Mouse (Mus musculus) forebrain, embryonic 15.5 days (tissue): ENCODE results near the gene Borcs8. TPM values are rescaled to one million over a fixed set of nuclear protein-coding genes. Genes with fewer than 3 reads are reported as not detected.

Source experiments
- ATAC-seq: fragments of 200-750 bp; cut with Nextera tagmentation; replicated peaks from 2 replicates; pipeline ENCODE4 v1.8.0; 2017; ENCODE audit warnings: mild to moderate bottlenecking, moderate TSS enrichment, moderate library complexity
- H3K27ac ChIP-seq: fragments of 300-500 bp; sonication (generic); replicated peaks from 2 replicates; pipeline ENCODE4 v1.5.1; 2015; ENCODE audit warnings: mild to moderate bottlenecking, inconsistent platforms
- H3K27me3 ChIP-seq: fragments of 300-500 bp; sonication (generic); 2 replicates; pipeline ENCODE4 v1.6.1; 2015; ENCODE audit warnings: inconsistent platforms
- H3K36me3 ChIP-seq: fragments of 300-500 bp; sonication (generic); 2 replicates; pipeline ENCODE4 v1.6.1; 2015; ENCODE audit warnings: mild to moderate bottlenecking, inconsistent platforms
- H3K4me1 ChIP-seq: fragments of 300-500 bp; sonication (generic); 2 replicates; pipeline ENCODE4 v1.6.1; 2015; ENCODE audit warnings: inconsistent platforms
- H3K4me2 ChIP-seq: fragments of 300-500 bp; sonication (generic); replicated peaks from 2 replicates; pipeline ENCODE4 v1.6.1; 2015; ENCODE audit warnings: mild to moderate bottlenecking, inconsistent platforms
- H3K4me3 ChIP-seq: fragments of 300-500 bp; sonication (generic); 2 replicates; pipeline ENCODE4 v1.5.1; 2015; ENCODE audit warnings: mild to moderate bottlenecking, inconsistent platforms
- H3K9ac ChIP-seq: fragments of 300-500 bp; sonication (generic); replicated peaks from 2 replicates; pipeline ENCODE4 v1.6.1; 2015; ENCODE audit warnings: mild to moderate bottlenecking, inconsistent platforms
- H3K9me3 ChIP-seq: fragments of 300-500 bp; sonication (generic); 2 replicates; pipeline ENCODE4 v1.6.1; 2016; ENCODE audit warnings: inconsistent platforms
- WGBS: fragments of 180-500 bp; shearing (Covaris S2); methylation state at CpG from one replicate; pipeline ENCODE4 v1.1.7; 2015; ENCODE audit warnings: mixed read lengths; 5-methylcytosine and 5-hydroxymethylcytosine counted together
- polyA plus RNA-seq: library from polyadenylated mRNA; unstranded; fragments of >200 nt; fragmentation: Nextera tagmentation; extraction: Ambion mirVana; gene quantifications from 2 replicates; pipeline ENCODE4 v1.2.1, GENCODE M21; 2015

Gene Borcs8
- polyA plus RNA-seq, 1 experiment from 2014 or later = 48.4 TPM

DNA sequence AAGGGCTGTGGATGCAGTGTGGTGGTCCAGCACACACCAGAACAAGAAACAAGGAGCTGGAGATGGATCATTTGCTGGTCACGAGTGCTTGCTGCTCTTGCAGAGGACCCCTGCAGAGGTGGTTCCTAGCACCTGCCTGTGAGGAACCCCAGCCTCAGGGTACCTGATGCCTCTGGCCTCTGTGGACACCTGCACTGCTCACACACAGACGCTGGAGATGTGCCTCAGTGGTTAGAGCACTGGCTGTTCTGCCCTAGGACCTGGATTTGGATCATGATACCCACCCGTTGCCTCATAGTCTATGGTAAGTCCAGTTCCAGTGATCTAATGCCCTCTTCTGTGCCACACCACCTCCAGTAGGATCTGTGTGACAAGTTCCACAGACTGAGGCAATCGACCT is 2.7 kb upstream of the Borcs8 start:
- H3K27ac ChIP-seq = no peak overlapping the region
- peaks cover 33% of the 10 kb centered on the region for H3K4me1 ChIP-seq
- no peaks in the 10 kb centered on the region for H3K27me3 ChIP-seq
- H3K9me3 ChIP-seq = no peaks in the 10 kb centered on the region
- 91% methylated on average over 4 of the region's 4 CpGs for WGBS
- no peak overlapping the region for H3K4me3 ChIP-seq
- no peak overlapping the region for H3K4me2 ChIP-seq
- no peak overlapping the region for H3K9ac ChIP-seq
- ATAC-seq = no peak
- H3K36me3 ChIP-seq = peaks cover 20% of the 10 kb centered on the region

DNA sequence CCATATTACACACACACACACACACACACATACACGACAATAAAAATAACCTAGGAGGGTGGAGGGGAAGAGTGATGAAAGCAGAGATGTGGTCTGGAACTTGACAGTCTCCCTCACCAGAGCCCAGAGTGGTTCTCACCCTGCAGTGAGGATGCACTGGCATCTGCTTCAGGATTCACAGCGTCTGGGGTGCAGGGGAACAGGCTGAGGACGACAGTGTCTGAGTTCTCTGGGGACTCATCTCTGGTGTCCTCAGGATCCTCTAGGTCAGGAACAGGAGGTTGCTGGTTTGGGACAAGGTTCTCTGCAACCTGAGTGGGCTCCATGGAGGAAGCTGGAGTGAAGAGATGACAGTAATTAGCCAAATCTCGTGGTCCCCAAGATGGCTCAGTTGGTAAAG is 1.4 kb upstream of the Borcs8 start:
- H3K27ac ChIP-seq = no peak overlapping the region
- H3K27me3 ChIP-seq = no peaks in the 10 kb centered on the region
- peak overlapping the region; percentile 75 for H3K4me3 ChIP-seq
- H3K4me1 ChIP-seq = peaks cover 23% of the 10 kb centered on the region
- 79% methylated on average over 4 of the region's 4 CpGs for WGBS
- no peak for ATAC-seq
- H3K9ac ChIP-seq = no peak overlapping the region
- H3K36me3 ChIP-seq = peaks cover 22% of the 10 kb centered on the region
- peak overlapping the region; percentile 54 for H3K4me2 ChIP-seq
- H3K9me3 ChIP-seq = no peaks in the 10 kb centered on the region

DNA sequence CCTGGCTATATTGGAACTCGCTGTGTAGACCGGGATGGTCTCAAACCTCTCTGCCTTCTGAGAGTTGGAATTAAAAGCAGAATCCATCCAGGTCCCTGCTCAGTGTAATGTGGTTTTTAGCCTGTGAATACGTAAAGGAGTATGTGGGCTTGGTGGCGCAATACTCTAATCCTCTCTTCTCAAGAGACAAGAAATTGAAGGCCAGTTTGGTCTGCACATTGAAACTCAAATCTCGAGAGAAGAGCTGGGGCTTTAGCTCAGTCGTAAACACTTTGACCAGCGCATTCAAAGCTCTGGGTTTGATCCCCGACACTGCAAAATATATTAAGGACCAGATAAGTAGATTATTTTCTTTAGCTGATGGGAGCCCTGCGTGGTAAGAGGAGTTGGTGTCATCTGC is 682 bp downstream of the Borcs8 start:
- peaks cover 23% of the 10 kb centered on the region for H3K4me1 ChIP-seq
- H3K4me2 ChIP-seq = peak overlapping the region; percentile 66
- WGBS = 10% methylated on average over 9 of the region's 9 CpGs
- H3K9ac ChIP-seq = peak overlapping the region; percentile 81
- H3K27ac ChIP-seq = peak overlapping the region; percentile 90
- H3K27me3 ChIP-seq = no peaks in the 10 kb centered on the region
- no peaks in the 10 kb centered on the region for H3K9me3 ChIP-seq
- ATAC-seq = no peak; the same call in 1 of the 2 replicates
- H3K4me3 ChIP-seq = peak overlapping the region; percentile 75
- peaks cover 17% of the 10 kb centered on the region for H3K36me3 ChIP-seq

DNA sequence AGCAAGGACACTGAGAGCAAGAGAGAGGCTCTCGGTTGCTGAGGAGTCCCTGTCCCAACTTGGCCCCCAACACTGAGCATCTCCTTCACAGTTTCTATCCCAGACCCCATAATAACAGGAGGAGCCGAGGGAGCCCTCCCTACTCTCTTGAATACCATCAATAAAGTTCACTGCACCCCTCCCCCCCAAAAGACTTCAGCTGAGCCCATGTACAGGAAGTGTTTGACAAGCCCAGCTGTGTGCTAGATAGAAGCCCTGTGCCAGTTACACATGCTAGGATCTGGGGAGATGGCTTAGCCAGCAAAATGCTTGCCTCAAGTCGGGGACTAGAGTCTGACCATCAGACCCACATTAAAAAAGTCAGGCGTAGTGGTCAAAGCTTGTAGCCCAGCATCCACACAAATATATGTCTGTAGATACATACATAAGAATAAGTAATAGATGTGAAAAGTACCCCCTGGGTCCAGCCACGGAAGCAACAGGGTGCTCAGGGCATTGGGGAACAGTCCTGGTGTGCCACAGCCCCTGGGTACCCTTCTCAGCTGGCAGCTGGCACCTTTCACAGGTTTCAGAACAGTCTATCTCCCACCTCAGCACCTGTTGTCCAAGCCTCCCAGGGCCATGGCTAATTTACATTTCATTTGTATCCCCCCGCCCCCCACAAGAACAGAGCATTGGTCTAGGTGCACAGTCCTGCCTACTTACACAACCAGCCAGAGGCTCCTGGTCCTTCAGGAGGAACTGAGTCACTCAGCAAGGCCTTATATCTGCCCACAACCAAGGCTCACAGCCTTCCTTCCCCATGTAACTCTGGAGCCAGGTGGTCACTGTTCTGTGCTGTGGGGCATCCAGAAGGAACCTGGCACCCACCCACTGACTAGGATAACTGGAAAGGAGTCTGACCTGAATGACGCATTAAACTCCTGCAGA is 8.6 kb downstream of the Borcs8 start:
- no peak overlapping the region for H3K9ac ChIP-seq
- H3K36me3 ChIP-seq = peaks cover 29% of the 10 kb centered on the region
- H3K9me3 ChIP-seq = no peaks in the 10 kb centered on the region
- no peak overlapping the region for H3K27ac ChIP-seq
- no peak overlapping the region for H3K4me3 ChIP-seq
- no peaks in the 10 kb centered on the region for H3K27me3 ChIP-seq
- ATAC-seq = no peak
- WGBS = 86% methylated on average over 7 of the region's 7 CpGs
- H3K4me2 ChIP-seq = no peak overlapping the region
- H3K4me1 ChIP-seq = peaks cover 6% of the 10 kb centered on the region

DNA sequence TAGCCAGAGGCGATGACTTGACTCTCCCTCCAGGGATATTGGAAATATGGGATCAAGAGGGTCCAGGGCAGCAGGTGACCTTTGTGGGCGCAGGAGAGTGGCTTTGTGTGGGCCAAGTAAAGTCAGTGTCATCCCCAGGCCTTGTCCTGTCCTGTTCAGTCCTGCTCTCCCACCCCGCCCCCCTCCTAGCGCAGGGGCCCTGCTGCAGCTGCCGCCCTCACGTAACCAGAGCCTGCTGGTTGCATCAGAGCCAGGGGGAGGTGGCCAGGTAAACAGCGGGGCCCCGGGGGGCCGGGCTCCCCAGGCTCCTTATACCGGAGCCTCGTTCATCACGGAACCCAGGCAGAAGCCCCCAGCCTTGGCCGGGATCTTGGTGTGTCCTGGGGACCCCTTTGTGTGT is 10.9 kb downstream of the Borcs8 start:
- no peak for ATAC-seq
- 18% methylated on average over 13 of the region's 13 CpGs for WGBS

DNA sequence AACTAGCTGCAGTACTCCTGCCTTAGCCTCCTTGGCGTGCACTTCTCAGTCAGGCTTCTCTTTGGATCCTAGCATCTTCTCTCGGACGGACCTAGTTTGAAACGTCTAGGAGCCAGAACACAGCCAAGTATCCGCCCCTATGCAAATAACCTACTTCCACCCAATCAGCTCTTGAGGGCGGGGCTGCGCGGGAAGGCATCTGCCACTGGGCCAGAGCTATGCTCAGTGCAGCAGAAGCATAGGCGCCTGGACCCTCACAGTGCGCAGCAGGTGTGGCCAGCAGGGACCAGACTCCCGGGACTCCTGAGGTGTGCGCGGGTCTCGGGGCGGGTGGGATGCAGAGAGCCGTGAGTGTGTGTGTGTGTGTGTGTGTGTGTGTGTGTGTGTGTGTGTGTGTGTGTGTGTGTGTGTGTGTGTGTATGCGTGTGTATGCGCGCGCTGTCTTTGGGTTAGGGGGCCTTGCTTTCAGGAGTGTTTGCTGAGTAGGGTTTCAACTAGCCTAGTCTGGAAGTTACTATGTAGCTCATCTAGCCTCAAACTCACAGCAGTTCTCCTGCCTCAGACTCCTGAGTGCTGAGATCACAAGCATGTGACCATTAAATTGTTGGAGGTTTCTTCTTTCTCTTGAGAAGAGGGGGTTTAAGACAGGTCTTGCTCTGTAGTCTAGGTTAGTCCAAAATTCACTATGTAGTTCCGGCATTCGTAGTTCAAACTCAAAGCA is 13.4 kb downstream of the Borcs8 start:
- no peaks in the 10 kb centered on the region; the same call in 1 of the 2 replicates for H3K36me3 ChIP-seq
- H3K27me3 ChIP-seq = 0 out of 2 replicates have a peak, but pooled peaks cover 3% of the 10 kb centered on the region
- 14% methylated on average over 22 of the region's 22 CpGs for WGBS
- peaks cover 6% of the 10 kb centered on the region for H3K4me1 ChIP-seq
- ATAC-seq = peak; percentile 93
- H3K9me3 ChIP-seq = no peaks in the 10 kb centered on the region
- H3K4me2 ChIP-seq = peak overlapping the region; percentile 36
- H3K9ac ChIP-seq = no peak overlapping the region
- H3K27ac ChIP-seq = no peak overlapping the region
- H3K4me3 ChIP-seq = 0 out of 2 replicates have a peak overlapping the region, but pooled peaks have one; percentile 14

More for the DNA sequence above, 10.9 kb downstream of the Borcs8 start:
- Histone ChIP-seq H3K4me2 (no peak overlapping the region), H3K9ac (no peak overlapping the region), H3K4me1 (peaks cover 6% of the 10 kb centered on the region), H3K4me3 (no peak overlapping the region), H3K27ac (no peak overlapping the region), H3K9me3 (no peaks in the 10 kb centered on the region), H3K36me3 (peaks cover 18% of the 10 kb centered on the region), H3K27me3 (0 out of 2 replicates have a peak, but pooled peaks cover 3% of the 10 kb centered on the region)

DNA sequence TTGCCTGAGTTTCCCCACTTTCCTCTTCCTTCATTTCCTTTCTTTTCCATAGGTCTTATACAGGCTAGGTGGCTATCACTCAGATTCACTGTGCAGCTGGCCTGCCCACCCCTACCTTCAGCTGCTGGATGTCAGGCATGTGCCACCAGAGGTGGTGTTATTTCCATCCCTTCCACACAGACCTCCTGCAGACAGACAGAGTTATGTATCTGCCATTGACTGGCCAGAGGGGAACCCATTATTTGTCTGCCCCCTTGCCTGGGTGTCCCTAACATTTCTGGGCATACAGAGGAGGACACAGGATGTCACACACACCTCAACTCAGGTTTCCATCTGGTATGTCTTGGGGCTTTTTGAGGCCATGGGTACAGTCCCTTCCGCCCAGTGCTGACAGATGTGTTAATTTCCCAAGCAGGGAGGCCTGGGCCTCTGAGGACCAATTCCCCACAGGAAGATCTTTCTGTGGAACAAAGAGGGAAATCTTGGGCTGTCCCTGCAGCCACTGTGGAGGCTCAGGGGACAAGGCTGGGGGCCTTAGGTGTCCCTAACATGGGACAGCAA is 18.0 kb downstream of the Borcs8 start:
- Histone ChIP-seq H3K4me2 (no peak overlapping the region), H3K9me3 (no peaks in the 10 kb centered on the region), H3K4me3 (no peak overlapping the region), H3K36me3 (no peaks in the 10 kb centered on the region), H3K27ac (no peak overlapping the region), H3K9ac (no peak overlapping the region), H3K27me3 (0 out of 2 replicates have a peak, but pooled peaks cover 3% of the 10 kb centered on the region), H3K4me1 (peaks cover 9% of the 10 kb centered on the region)
- 100% methylated on average over 1 of the region's 1 CpGs for WGBS
- ATAC-seq = no peak

DNA sequence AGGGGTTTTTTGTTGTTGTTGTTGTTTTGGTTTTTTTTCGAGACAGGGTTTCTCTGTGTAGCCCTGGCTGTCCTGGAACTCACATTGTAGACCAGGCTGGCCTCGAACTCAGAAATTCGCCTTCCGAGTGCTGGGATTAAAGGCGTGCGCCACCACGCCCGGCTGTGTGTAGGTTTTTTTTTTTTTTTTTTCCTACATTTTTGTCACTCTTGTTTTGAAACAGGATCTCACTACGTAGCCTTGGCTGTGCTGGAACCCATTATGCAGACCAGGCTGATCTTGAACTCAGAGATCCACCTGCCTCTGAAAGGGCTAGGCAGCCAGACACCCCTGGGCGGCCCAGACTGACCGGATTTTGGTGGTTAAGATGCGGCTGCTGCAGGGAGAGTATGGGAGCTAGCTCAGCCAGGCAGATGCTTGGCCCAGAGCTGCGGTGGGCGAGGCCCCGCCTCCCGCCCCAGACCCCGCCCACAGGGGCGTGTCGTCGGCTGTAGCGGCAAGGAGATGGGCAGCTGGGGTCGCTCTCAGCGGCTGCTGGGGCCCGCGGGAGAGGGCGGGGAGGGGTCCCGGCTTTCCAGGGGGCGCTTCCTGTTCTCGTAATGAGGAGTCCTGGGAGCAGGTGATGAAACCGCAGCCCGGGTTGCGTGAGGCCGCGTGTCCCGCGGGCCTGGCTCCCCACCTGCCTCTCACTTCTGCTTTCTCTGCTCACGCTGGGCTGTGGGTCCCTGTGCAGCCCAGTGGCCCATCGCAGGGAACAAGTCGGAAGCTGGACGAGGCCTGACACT is 19.0 kb downstream of the Borcs8 start:
- H3K9me3 ChIP-seq = no peaks in the 10 kb centered on the region
- H3K4me1 ChIP-seq = peaks cover 5% of the 10 kb centered on the region; the same call in 1 of the 2 replicates
- peak overlapping the region; percentile 71 for H3K4me2 ChIP-seq
- no peaks in the 10 kb centered on the region for H3K36me3 ChIP-seq
- peak overlapping the region; percentile 53 for H3K4me3 ChIP-seq
- H3K27me3 ChIP-seq = 0 out of 2 replicates have a peak, but pooled peaks cover 3% of the 10 kb centered on the region
- peak; percentile 93 for ATAC-seq
- no peak overlapping the region for H3K27ac ChIP-seq
- peak overlapping the region; percentile 54 for H3K9ac ChIP-seq
- WGBS = 10% methylated on average over 40 of the region's 40 CpGs

DNA sequence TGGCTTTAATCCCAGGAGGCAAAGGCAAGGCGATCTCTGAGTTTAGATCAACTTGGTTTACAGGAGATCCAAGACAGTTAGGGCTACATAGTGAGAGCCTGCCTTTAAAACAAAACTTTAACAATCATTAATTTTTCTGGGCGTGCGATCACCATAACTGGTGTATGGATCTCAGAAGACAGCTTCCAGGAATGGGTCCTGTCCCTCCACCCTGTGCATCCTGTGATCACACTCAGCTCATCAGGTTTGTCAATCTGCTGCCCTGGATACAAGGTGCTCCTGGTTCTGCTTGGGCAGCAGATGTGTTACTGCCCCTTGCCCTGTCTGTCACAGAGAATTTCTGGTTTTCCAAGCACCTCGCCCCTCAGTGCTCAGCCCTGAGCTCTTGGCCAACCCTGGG is 19.9 kb downstream of the Borcs8 start:
- H3K4me2 ChIP-seq = no peak overlapping the region

DNA sequence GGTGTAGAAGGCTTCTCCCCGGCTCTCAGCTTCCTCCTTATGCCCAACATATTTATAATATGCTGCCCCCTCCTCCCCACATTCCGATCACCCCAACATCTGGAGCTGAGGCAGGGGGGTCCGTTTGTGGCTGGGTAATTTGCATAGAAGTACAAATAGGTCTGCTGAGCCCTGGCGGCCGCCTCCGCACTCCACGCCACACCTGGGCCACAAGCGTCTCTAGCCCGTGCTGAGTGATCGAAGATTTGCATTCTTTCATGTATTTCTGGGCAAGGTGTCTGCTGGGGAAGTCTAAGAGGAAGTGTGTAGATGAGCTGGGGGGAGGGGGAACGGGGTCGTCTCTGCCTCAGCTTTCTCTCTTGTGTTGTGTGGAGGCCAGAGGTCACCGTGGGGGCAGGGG is 20.7 kb downstream of the Borcs8 start:
- no peak for ATAC-seq
- Histone ChIP-seq H3K9me3 (no peaks in the 10 kb centered on the region), H3K4me1 (peaks cover 5% of the 10 kb centered on the region; the same call in 1 of the 2 replicates), H3K36me3 (no peaks in the 10 kb centered on the region), H3K27me3 (no peaks in the 10 kb centered on the region), H3K9ac (no peak overlapping the region), H3K4me2 (no peak overlapping the region), H3K27ac (no peak overlapping the region), H3K4me3 (no peak overlapping the region)
- 64% methylated on average over 13 of the region's 13 CpGs for WGBS

More for the DNA sequence above, 19.9 kb downstream of the Borcs8 start:
- no peak for ATAC-seq
- Histone ChIP-seq H3K4me1 (peaks cover 5% of the 10 kb centered on the region; the same call in 1 of the 2 replicates), H3K4me3 (no peak overlapping the region), H3K27ac (no peak overlapping the region), H3K9ac (no peak overlapping the region), H3K36me3 (no peaks in the 10 kb centered on the region), H3K27me3 (0 out of 2 replicates have a peak, but pooled peaks cover 3% of the 10 kb centered on the region), H3K9me3 (no peaks in the 10 kb centered on the region)
- WGBS = 85% methylated on average over 4 of the region's 4 CpGs

DNA sequence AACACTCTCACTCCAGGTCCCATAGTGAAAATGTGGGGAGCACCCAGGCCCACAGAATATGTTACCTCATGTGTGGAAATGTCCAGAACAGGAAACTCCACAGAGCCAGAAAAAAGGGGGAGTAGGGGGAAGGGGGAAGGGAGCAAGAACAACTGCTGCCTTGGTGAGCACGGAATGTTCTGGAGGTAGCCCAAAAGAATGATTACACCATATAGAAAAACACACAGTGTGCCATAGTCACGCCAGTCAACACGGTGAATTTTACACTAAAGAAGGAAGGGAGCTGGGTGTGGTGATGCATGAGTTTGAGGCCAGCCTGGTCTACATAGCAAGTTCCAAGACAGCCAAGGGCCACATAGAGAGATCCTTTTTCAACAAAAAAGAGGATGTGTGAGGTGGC is 24.0 kb downstream of the Borcs8 start:
- H3K27ac ChIP-seq = no peak overlapping the region
- H3K4me2 ChIP-seq = no peak overlapping the region
- ATAC-seq = no peak
- H3K4me1 ChIP-seq = peaks cover 9% of the 10 kb centered on the region; the same call in 1 of the 2 replicates
- H3K9ac ChIP-seq = no peak overlapping the region
- H3K4me3 ChIP-seq = no peak overlapping the region
- no peaks in the 10 kb centered on the region for H3K36me3 ChIP-seq
- 80% methylated on average over 3 of the region's 3 CpGs for WGBS
- H3K9me3 ChIP-seq = no peaks in the 10 kb centered on the region
- H3K27me3 ChIP-seq = no peaks in the 10 kb centered on the region; the same call in 1 of the 2 replicates
